Mouse (Mus musculus): ENCODE data around the gene Sh3pxd2a.

GRCm38 (mm10) chr19:47267066-47267465, 197.1 kb downstream of the Sh3pxd2a start:
- TF ChIP-seq POLR2A (IDR thresholded peaks at IDR 0.05; ENCODE audit: insufficient read depth, low read length), result no peak
- TF ChIP-seq CTCF (IDR thresholded peaks at IDR 0.05; ENCODE audit: low read depth, low read length), result no peak
- no peak for TF ChIP-seq EP300 (IDR thresholded peaks at IDR 0.05; ENCODE audit: insufficient read depth, low read depth, low read length)
